Mouse (Mus musculus) liver, adult 2 months (tissue): ENCODE results near the gene Klf6.

Experiments
- CTCF ChIP-seq: fragments of 200-500 bp; IDR thresholded peaks from 2 replicates; pipeline ENCODE4 v1.5.1; 2011; ENCODE audit warnings: low read depth, low read length, control low read depth
- POLR2A ChIP-seq: fragments of 200-500 bp; IDR thresholded peaks from 2 replicates; pipeline ENCODE4 v1.6.1; 2011; ENCODE audit warnings: low read length, control low read depth; ENCODE audit not compliant: insufficient read depth; ENCODE audit errors: extremely low read depth

DNA sequence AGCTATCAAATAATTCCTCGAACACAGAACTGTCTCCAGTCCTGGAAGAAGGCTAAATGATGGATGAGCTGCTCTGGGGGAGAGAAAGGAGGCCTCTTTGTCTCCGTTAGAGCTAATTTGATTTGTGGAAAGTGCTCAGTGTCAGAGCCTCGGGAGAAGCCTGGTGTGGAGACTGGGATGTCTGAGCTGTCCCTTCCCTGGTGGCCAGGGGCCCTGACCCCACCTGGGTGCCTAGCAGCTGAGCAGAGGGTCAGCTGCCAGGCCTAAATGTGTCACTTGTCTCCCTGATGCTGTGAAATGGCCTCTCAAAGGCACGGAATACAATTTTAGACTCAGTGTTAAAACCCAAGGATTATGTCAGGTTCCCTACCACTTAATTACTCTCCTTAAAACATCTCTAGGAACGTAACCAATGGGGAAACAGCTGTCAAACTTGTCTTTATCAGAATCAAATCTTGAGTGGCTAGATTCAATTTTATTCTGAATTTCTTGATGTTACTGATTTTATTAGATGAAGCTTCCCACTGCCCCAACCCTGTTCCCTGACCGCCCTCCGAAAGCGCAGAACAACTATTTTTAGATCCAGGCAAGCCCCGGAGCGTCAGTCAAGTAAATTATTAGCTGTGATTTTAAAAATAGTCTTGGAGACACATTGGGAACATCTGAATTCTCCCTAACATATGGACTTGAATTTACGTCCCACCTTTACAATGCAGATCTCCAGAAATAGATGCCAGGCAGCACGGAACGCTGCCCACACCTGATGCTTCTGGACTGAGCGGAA lies 36.1 kb downstream of the Klf6 start:
- no peak for TF ChIP-seq CTCF
- TF ChIP-seq POLR2A, result no peak
